Mouse (Mus musculus): ENCODE results near the gene BC005537.

- TF ChIP-seq POLR2A (IDR thresholded peaks at IDR 0.05; ENCODE audit: insufficient read depth, low read depth, low read length) (no peak), CTCF (IDR thresholded peaks at IDR 0.05; ENCODE audit: insufficient read depth, low read depth, low read length) (no peak)
These were observed 8.9 kb upstream of the BC005537 start for GRCm38 (mm10) chr13:24792411-24793045.
